Mouse (Mus musculus) urinary bladder, adult 18-20 months (tissue): ENCODE results near the gene Syn3.

Source experiments
- DNase-seq, 2 experiments: peaks; one replicate each; pipeline ENCODE4 v3.0.0; 2022; ENCODE audit warnings: low spot score in 2 of 2, mixed read lengths in 2 of 2

Gene Syn3

GRCm38 (mm10) chr10:86369346-86369745 lies 129.3 kb downstream of the Syn3 start:
- no peak for DNase-seq

- no peak for DNase-seq
These were observed 129.9 kb downstream of the Syn3 start for GRCm38 (mm10) chr10:86368811-86369210.

GRCm38 (mm10) chr10:86367346-86367745 lies 131.3 kb downstream of the Syn3 start:
- DNase-seq: no peak

GRCm38 (mm10) chr10:86365632-86366092 lies 133.0 kb downstream of the Syn3 start:
- no peak for DNase-seq

- no peak for DNase-seq
These were observed 134.9 kb downstream of the Syn3 start for GRCm38 (mm10) chr10:86363669-86364309.

- DNase-seq: no peak
These were observed 139.0 kb downstream of the Syn3 start for GRCm38 (mm10) chr10:86359699-86360098.

- no peak for DNase-seq
These were observed 139.5 kb downstream of the Syn3 start for GRCm38 (mm10) chr10:86359208-86359607.

- DNase-seq: no peak
These were observed 140.3 kb downstream of the Syn3 start for GRCm38 (mm10) chr10:86358307-86358975.

- DNase-seq: no peak
These were observed 141.7 kb downstream of the Syn3 start for GRCm38 (mm10) chr10:86356819-86357563.

GRCm38 (mm10) chr10:86352521-86352920 lies 146.2 kb downstream of the Syn3 start:
- DNase-seq: no peak

GRCm38 (mm10) chr10:86351287-86351686 lies 147.4 kb downstream of the Syn3 start:
- DNase-seq: no peak

- DNase-seq: no peak
These were observed 152.4 kb downstream of the Syn3 start for GRCm38 (mm10) chr10:86346235-86346840.

GRCm38 (mm10) chr10:86345645-86346044 lies 153.1 kb downstream of the Syn3 start:
- no peak for DNase-seq

GRCm38 (mm10) chr10:86344654-86345053 lies 154.0 kb downstream of the Syn3 start:
- no peak for DNase-seq

GRCm38 (mm10) chr10:86343931-86344330 lies 154.8 kb downstream of the Syn3 start:
- no peak for DNase-seq

- no peak for DNase-seq
These were observed 155.3 kb downstream of the Syn3 start for GRCm38 (mm10) chr10:86343362-86343761.

- no peak for DNase-seq
These were observed 156.0 kb downstream of the Syn3 start for GRCm38 (mm10) chr10:86342713-86343112.

- no peak for DNase-seq
These were observed 156.5 kb downstream of the Syn3 start for GRCm38 (mm10) chr10:86342151-86342550.

- DNase-seq: no peak
These were observed 157.1 kb downstream of the Syn3 start for GRCm38 (mm10) chr10:86341589-86341988.

- no peak for DNase-seq
These were observed 157.6 kb downstream of the Syn3 start for GRCm38 (mm10) chr10:86340991-86341527.

- peak; percentile 28 to 36 for DNase-seq
These were observed 158.3 kb downstream of the Syn3 start for GRCm38 (mm10) chr10:86340421-86340820.
